Mouse (Mus musculus) midbrain, embryonic 12.5 days (tissue): ENCODE measurements around the gene Grm3. TPM values are rescaled to one million over a fixed set of nuclear protein-coding genes. Genes with fewer than 3 reads are reported as not detected.

Experiments used
- ATAC-seq: fragments of 200-750 bp; cut with Nextera tagmentation; 2 replicates; pipeline ENCODE4 v1.8.0; 2017; ENCODE audit warnings: low read depth, moderate TSS enrichment, moderate library complexity; ENCODE audit not compliant: low FRiP score
- H3K27ac ChIP-seq: fragments of 300-500 bp; sonication (generic); replicated peaks from 2 replicates; pipeline ENCODE4 v1.5.1; 2016; ENCODE audit warnings: mild to moderate bottlenecking
- H3K27me3 ChIP-seq: fragments of 300-500 bp; sonication (generic); 2 replicates; pipeline ENCODE4 v1.6.1; 2016; ENCODE audit warnings: mild to moderate bottlenecking
- H3K36me3 ChIP-seq: fragments of 300-500 bp; sonication (generic); 2 replicates; pipeline ENCODE4 v1.6.1; 2016
- H3K4me1 ChIP-seq: fragments of 300-500 bp; sonication (generic); 2 replicates; pipeline ENCODE4 v1.6.1; 2016
- H3K4me2 ChIP-seq: fragments of 300-500 bp; sonication (generic); replicated peaks from 2 replicates; pipeline ENCODE4 v1.6.1; 2016; ENCODE audit warnings: mild to moderate bottlenecking, moderate library complexity
- H3K4me3 ChIP-seq: fragments of 300-500 bp; sonication (generic); 2 replicates; pipeline ENCODE4 v1.5.1; 2016; ENCODE audit warnings: mild to moderate bottlenecking
- H3K9ac ChIP-seq: fragments of 300-500 bp; sonication (generic); replicated peaks from 2 replicates; pipeline ENCODE4 v1.6.1; 2016; ENCODE audit warnings: mild to moderate bottlenecking, moderate library complexity
- H3K9me3 ChIP-seq: fragments of 300-500 bp; sonication (generic); 2 replicates; pipeline ENCODE4 v1.6.1; 2016; ENCODE audit warnings: mild to moderate bottlenecking
- WGBS: fragments of 180-500 bp; shearing (Covaris S2); methylation state at CpG from one replicate; pipeline ENCODE4 v1.1.7; 2016; 5-methylcytosine and 5-hydroxymethylcytosine counted together
- polyA plus RNA-seq: library from polyadenylated mRNA; unstranded; fragments of >200 nt; fragmentation: Nextera tagmentation; extraction: Ambion mirVana; gene quantifications from 2 replicates; pipeline ENCODE4 v1.2.1, GENCODE M21; 2016

Grm3 gene
- 11.0 and 12.6 TPM in 2 replicates for polyA plus RNA-seq

- peak within 1 kb of the TSS; percentile 55 for H3K4me3 ChIP-seq
- H3K27ac ChIP-seq: peak within 1 kb of the TSS; percentile 67
- under 1% methylated on average over 24 of the region's 25 CpGs for WGBS
- H3K4me2 ChIP-seq: peak within 1 kb of the TSS; percentile 94
- ATAC-seq: peak; percentile 55
- peak within 1 kb of the TSS; percentile 72 for H3K9ac ChIP-seq
- H3K9me3 ChIP-seq: no peaks in the 10 kb centered on the region
- H3K4me1 ChIP-seq: peaks cover 19% of the 10 kb centered on the region
- no peaks in the 10 kb centered on the region for H3K36me3 ChIP-seq
- H3K27me3 ChIP-seq: 0 out of 2 replicates have a peak, but pooled peaks cover 9% of the 10 kb centered on the region
Observed at GRCm38 (mm10) chr5:9724956-9725600, at the start of gene Grm3. Gene Grm3 (minus strand): TSS chr5:9725170.

- H3K4me2 ChIP-seq: no peak overlapping the region
- no peak overlapping the region for H3K9ac ChIP-seq
- H3K27me3 ChIP-seq: no peaks in the 10 kb centered on the region
- H3K9me3 ChIP-seq: no peaks in the 10 kb centered on the region
- ATAC-seq: no peak
- H3K27ac ChIP-seq: no peak overlapping the region
- 68% methylated on average over 2 of the region's 2 CpGs for WGBS
- no peak overlapping the region for H3K4me3 ChIP-seq
- no peaks in the 10 kb centered on the region for H3K4me1 ChIP-seq
- H3K36me3 ChIP-seq: no peaks in the 10 kb centered on the region
Observed at GRCm38 (mm10) chr5:9755751-9756150, 30.8 kb upstream of the Grm3 start.

DNA sequence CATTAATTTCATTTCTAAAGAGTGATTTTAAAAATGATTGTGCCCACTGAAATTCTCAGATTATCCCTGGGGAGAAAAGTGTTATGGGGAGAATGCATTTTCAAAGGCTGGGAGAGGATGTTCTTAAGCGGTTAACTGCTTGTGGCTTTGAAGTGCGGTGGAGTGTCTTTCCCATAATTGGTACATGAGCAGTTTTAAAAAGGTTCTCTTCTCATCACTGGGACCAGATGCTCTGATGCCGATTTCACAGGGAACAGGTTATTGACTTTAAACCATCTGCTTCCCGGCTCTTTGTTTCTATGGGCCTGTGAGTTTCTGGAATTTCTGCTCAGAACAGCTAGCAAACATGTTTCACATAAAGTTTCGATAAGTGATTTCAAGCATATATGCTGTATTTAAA is 23.2 kb upstream of the Grm3 start:
- Histone ChIP-seq H3K27me3 (no peaks in the 10 kb centered on the region), H3K4me1 (no peaks in the 10 kb centered on the region), H3K36me3 (no peaks in the 10 kb centered on the region), H3K9me3 (no peaks in the 10 kb centered on the region), H3K9ac (no peak overlapping the region), H3K4me3 (no peak overlapping the region), H3K4me2 (no peak overlapping the region), H3K27ac (no peak overlapping the region)
- no peak for ATAC-seq
- WGBS: 52% methylated on average over 5 of the region's 5 CpGs

DNA sequence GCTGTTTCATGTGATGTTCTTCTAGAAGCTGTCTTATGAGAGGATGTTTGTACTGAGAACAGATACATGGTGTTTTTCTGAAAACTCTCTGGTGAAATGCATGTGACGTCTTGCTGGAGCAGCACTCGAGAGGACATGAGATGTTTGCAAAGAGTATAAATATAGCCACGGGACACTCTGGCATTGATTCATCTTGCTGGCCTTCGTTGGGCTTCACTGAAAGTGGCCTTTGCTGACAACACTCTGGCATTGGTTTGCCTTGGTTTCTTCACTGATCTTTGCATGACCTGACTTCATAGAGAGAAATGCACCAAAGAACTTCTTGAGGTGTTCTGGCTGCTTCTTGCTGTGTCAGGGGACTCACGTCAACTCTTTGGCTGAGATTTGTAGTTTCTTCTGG is 19.1 kb upstream of the Grm3 start:
- H3K9ac ChIP-seq: no peak overlapping the region
- no peak overlapping the region for H3K27ac ChIP-seq
- H3K9me3 ChIP-seq: no peaks in the 10 kb centered on the region
- no peaks in the 10 kb centered on the region for H3K36me3 ChIP-seq
- no peak overlapping the region for H3K4me2 ChIP-seq
- H3K4me3 ChIP-seq: no peak overlapping the region
- no peaks in the 10 kb centered on the region for H3K27me3 ChIP-seq
- no peak for ATAC-seq
- 87% methylated on average over 5 of the region's 5 CpGs for WGBS
- no peaks in the 10 kb centered on the region for H3K4me1 ChIP-seq

- H3K27me3 ChIP-seq: 0 out of 2 replicates have a peak, but pooled peaks cover 9% of the 10 kb centered on the region
- H3K4me2 ChIP-seq: peak overlapping the region; percentile 94
- no peaks in the 10 kb centered on the region for H3K9me3 ChIP-seq
- H3K4me1 ChIP-seq: peaks cover 19% of the 10 kb centered on the region
- no peaks in the 10 kb centered on the region for H3K36me3 ChIP-seq
- H3K27ac ChIP-seq: peak overlapping the region; percentile 67
- peak overlapping the region; percentile 55 for H3K4me3 ChIP-seq
- peak overlapping the region; percentile 72 for H3K9ac ChIP-seq
- ATAC-seq: peak; percentile 92
- WGBS: under 1% methylated on average over 22 of the region's 22 CpGs
Observed at GRCm38 (mm10) chr5:9725601-9726268, 765 bp upstream of the Grm3 start.

- Histone ChIP-seq H3K9ac (peak overlapping the region; percentile 72), H3K4me3 (peak overlapping the region; percentile 55), H3K36me3 (no peaks in the 10 kb centered on the region), H3K27ac (peak overlapping the region; percentile 67; the same call in 1 of the 2 replicates), H3K9me3 (no peaks in the 10 kb centered on the region), H3K4me2 (peak overlapping the region; percentile 94), H3K4me1 (peaks cover 19% of the 10 kb centered on the region), H3K27me3 (0 out of 2 replicates have a peak, but pooled peaks cover 9% of the 10 kb centered on the region)
- ATAC-seq: peak; percentile 54
- WGBS: 9% methylated on average over 13 of the region's 13 CpGs
Observed at GRCm38 (mm10) chr5:9724287-9724955, 549 bp downstream of the Grm3 start.

DNA sequence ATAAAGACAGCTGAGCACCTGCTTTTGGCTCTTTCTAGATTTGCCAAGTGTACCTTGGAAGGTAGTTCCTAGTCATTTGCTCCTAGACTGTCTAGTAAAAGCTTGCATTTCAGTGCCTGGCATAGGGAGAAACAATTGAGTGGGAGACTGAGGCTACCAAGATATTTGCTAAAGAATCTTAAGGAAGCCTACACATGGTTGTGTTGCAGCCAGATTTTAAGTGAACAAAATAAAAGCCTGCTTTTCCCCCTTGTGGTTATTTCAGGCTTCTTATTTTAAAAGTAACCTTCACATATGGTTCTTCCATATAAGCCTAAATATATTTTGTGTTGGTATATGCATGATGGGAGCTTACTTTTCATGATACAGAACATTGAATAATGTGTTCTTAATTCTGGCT is 3.8 kb downstream of the Grm3 start:
- Histone ChIP-seq H3K4me3 (no peak overlapping the region), H3K9me3 (no peaks in the 10 kb centered on the region), H3K4me2 (no peak overlapping the region), H3K27me3 (0 out of 2 replicates have a peak, but pooled peaks cover 9% of the 10 kb centered on the region), H3K36me3 (no peaks in the 10 kb centered on the region), H3K4me1 (peaks cover 19% of the 10 kb centered on the region), H3K27ac (no peak overlapping the region), H3K9ac (no peak overlapping the region)
- no peak for ATAC-seq

- H3K27ac ChIP-seq: no peak overlapping the region
- WGBS: 88% methylated on average over 5 of the region's 5 CpGs
- 0 out of 2 replicates have a peak, but pooled peaks cover 3% of the 10 kb centered on the region for H3K36me3 ChIP-seq
- no peak overlapping the region for H3K4me3 ChIP-seq
- H3K9me3 ChIP-seq: peaks cover 4% of the 10 kb centered on the region; the same call in 1 of the 2 replicates
- no peak overlapping the region for H3K9ac ChIP-seq
- no peak for ATAC-seq
- no peaks in the 10 kb centered on the region for H3K27me3 ChIP-seq
- no peaks in the 10 kb centered on the region for H3K4me1 ChIP-seq
- no peak overlapping the region for H3K4me2 ChIP-seq
Observed at GRCm38 (mm10) chr5:9716295-9716694, 8.7 kb downstream of the Grm3 start.

- no peak for ATAC-seq
- Histone ChIP-seq H3K4me2 (no peak overlapping the region), H3K4me3 (no peak overlapping the region), H3K9ac (no peak overlapping the region), H3K27ac (no peak overlapping the region), H3K27me3 (no peaks in the 10 kb centered on the region), H3K4me1 (peaks cover 10% of the 10 kb centered on the region; the same call in 1 of the 2 replicates), H3K36me3 (no peaks in the 10 kb centered on the region), H3K9me3 (no peaks in the 10 kb centered on the region)
- 77% methylated on average over 1 of the region's 1 CpGs for WGBS
Observed at GRCm38 (mm10) chr5:9707096-9707495, 17.9 kb downstream of the Grm3 start.

DNA sequence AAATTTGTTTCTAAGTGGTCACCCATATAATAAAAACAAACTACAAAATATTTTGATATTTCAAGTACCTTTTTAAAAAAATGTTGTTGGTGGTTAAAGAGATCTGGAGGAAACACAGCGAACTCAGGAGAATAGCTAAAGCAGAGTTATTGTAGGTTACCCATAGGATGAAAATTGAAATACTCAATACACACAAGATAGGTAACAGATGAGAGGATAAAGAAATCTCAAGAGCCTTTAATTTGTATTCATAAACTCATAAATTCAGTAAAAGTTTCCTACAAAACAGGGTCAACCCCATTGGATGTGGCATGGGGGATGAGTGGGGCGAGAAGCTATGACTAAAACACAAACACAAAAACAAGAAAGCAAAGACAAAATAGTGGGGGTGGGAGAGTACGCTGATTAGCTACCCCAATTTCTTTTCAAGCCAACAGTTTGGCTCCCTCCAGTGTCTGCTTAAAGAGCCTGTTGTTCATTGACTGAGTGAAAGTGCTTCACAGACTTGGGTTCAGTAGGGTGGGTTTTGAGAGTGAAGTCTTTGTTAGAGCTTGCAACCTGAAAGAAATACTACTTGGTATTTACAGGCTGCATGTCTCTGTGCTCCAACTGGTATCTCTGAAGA is 21.5 kb downstream of the Grm3 start:
- Histone ChIP-seq H3K27ac (peak overlapping the region; percentile 20; the same call in 1 of the 2 replicates), H3K9me3 (0 out of 2 replicates have a peak, but pooled peaks cover 2% of the 10 kb centered on the region), H3K36me3 (no peaks in the 10 kb centered on the region), H3K4me2 (no peak overlapping the region), H3K9ac (no peak overlapping the region), H3K4me3 (no peak overlapping the region), H3K4me1 (peaks cover 10% of the 10 kb centered on the region; the same call in 1 of the 2 replicates), H3K27me3 (no peaks in the 10 kb centered on the region)
- peak; percentile 67 for ATAC-seq
- WGBS: 17% methylated on average over 3 of the region's 3 CpGs

- Histone ChIP-seq H3K9ac (no peak overlapping the region), H3K4me3 (no peak overlapping the region), H3K27ac (peak overlapping the region; percentile 39; the same call in 1 of the 2 replicates), H3K4me2 (no peak overlapping the region), H3K9me3 (0 out of 2 replicates have a peak, but pooled peaks cover 2% of the 10 kb centered on the region), H3K36me3 (no peaks in the 10 kb centered on the region), H3K27me3 (no peaks in the 10 kb centered on the region), H3K4me1 (peaks cover 10% of the 10 kb centered on the region; the same call in 1 of the 2 replicates)
- ATAC-seq: peak; percentile 86
- 7% methylated on average over 3 of the region's 3 CpGs for WGBS
Observed at GRCm38 (mm10) chr5:9702656-9703384, 22.1 kb downstream of the Grm3 start.
